Mouse (Mus musculus): ENCODE data around the gene Ankrd11. TPM values are rescaled to one million over a fixed set of nuclear protein-coding genes. Genes with fewer than 3 reads are reported as not detected.

Gene Ankrd11
- total and polyA plus RNA-seq, 2 experiments from 2014 or later, result 75.9 to 96.6 TPM

- TF ChIP-seq CTCF (IDR thresholded peaks at IDR 0.05; ENCODE audit: low read depth), result no peak
- ATAC-seq (no peak), DNase-seq (ENCODE audit: low spot score) (peak; percentile 50)
- Histone ChIP-seq H3K9me3 (ENCODE audit: low read length) (no peaks in the 10 kb centered on the region), H3K27ac (no peak overlapping the region), H3K36me3 (ENCODE audit: insufficient read depth, low read length) (no peaks in the 10 kb centered on the region), H3K27me3 (ENCODE audit: insufficient read depth, low read length) (no peaks in the 10 kb centered on the region), H3K4me3 (ENCODE audit: low read length) (no peak overlapping the region), H3K4me2 (ENCODE audit: low read depth, low read length) (no peak overlapping the region), H3K9ac (replicated peaks; ENCODE audit: low read length) (no peak overlapping the region), H3K4me1 (ENCODE audit: insufficient read depth, low read length) (no peaks in the 10 kb centered on the region)
- WGBS, result 59% methylated on average over 4 of the region's 4 CpGs
Observed at GRCm38 (mm10) chr8:122845662-122846061, 196.4 kb downstream of the Ankrd11 start.

GRCm38 (mm10) chr8:122844161-122844560, 197.9 kb downstream of the Ankrd11 start:
- no peaks in the 10 kb centered on the region for H3K27me3 ChIP-seq (ENCODE audit: insufficient read depth, low read length)

GRCm38 (mm10) chr8:122836696-122837095, 205.4 kb downstream of the Ankrd11 start:
- H3K9ac ChIP-seq (replicated peaks; ENCODE audit: low read length), result no peak overlapping the region
- H3K4me2 ChIP-seq (ENCODE audit: low read depth, low read length), result no peak overlapping the region
- DNase-seq (ENCODE audit: low spot score) (no peak), ATAC-seq (no peak)
- H3K27me3 ChIP-seq (ENCODE audit: insufficient read depth, low read length), result no peaks in the 10 kb centered on the region
- no peaks in the 10 kb centered on the region for H3K9me3 ChIP-seq (ENCODE audit: low read length)
- H3K36me3 ChIP-seq (ENCODE audit: insufficient read depth, low read length), result no peaks in the 10 kb centered on the region
- no peak for TF ChIP-seq CTCF (IDR thresholded peaks at IDR 0.05; ENCODE audit: low read depth)
- no peak overlapping the region for H3K27ac ChIP-seq
- no peak overlapping the region for H3K4me3 ChIP-seq (ENCODE audit: low read length)
- no peaks in the 10 kb centered on the region for H3K4me1 ChIP-seq (ENCODE audit: insufficient read depth, low read length)
- 94% methylated on average over 13 of the region's 13 CpGs for WGBS

More at GRCm38 (mm10) chr8:122844161-122844560, 197.9 kb downstream of the Ankrd11 start:
- H3K9ac ChIP-seq (replicated peaks; ENCODE audit: low read length), result no peak overlapping the region
- no peaks in the 10 kb centered on the region for H3K9me3 ChIP-seq (ENCODE audit: low read length)
- no peaks in the 10 kb centered on the region for H3K36me3 ChIP-seq (ENCODE audit: insufficient read depth, low read length)
- H3K4me3 ChIP-seq (ENCODE audit: low read length), result no peak overlapping the region
- DNase-seq (ENCODE audit: low spot score) (no peak), ATAC-seq (no peak)
- 78% methylated on average over 3 of the region's 3 CpGs for WGBS
- H3K27ac ChIP-seq, result no peak overlapping the region
- TF ChIP-seq CTCF (IDR thresholded peaks at IDR 0.05; ENCODE audit: low read depth), result no peak
- H3K4me1 ChIP-seq (ENCODE audit: insufficient read depth, low read length), result no peaks in the 10 kb centered on the region
- H3K4me2 ChIP-seq (ENCODE audit: low read depth, low read length), result no peak overlapping the region

GRCm38 (mm10) chr8:122836199-122836598, 205.9 kb downstream of the Ankrd11 start:
- no peaks in the 10 kb centered on the region for H3K36me3 ChIP-seq (ENCODE audit: insufficient read depth, low read length)
- H3K4me1 ChIP-seq (ENCODE audit: insufficient read depth, low read length), result no peaks in the 10 kb centered on the region
- ATAC-seq, result no peak
- DNase-seq (ENCODE audit: low spot score), result no peak
- TF ChIP-seq CTCF (IDR thresholded peaks at IDR 0.05; ENCODE audit: low read depth), result no peak
- H3K27ac ChIP-seq, result no peak overlapping the region
- WGBS, result 88% methylated on average over 12 of the region's 12 CpGs
- no peak overlapping the region for H3K4me3 ChIP-seq (ENCODE audit: low read length)
- H3K27me3 ChIP-seq (ENCODE audit: insufficient read depth, low read length), result no peaks in the 10 kb centered on the region
- H3K9me3 ChIP-seq (ENCODE audit: low read length), result no peaks in the 10 kb centered on the region
- no peak overlapping the region for H3K4me2 ChIP-seq (ENCODE audit: low read depth, low read length)
- H3K9ac ChIP-seq (replicated peaks; ENCODE audit: low read length), result no peak overlapping the region

GRCm38 (mm10) chr8:122834971-122835370, 207.1 kb downstream of the Ankrd11 start:
- peak; percentile 69 for ATAC-seq

GRCm38 (mm10) chr8:122834416-122834815, 207.7 kb downstream of the Ankrd11 start:
- TF ChIP-seq CTCF (IDR thresholded peaks at IDR 0.05; ENCODE audit: low read depth), result no peak
- H3K27ac ChIP-seq, result no peak overlapping the region

More at GRCm38 (mm10) chr8:122834971-122835370, 207.1 kb downstream of the Ankrd11 start:
- H3K27ac ChIP-seq, result no peak overlapping the region
- WGBS, result 30% methylated on average over 8 of the region's 8 CpGs
- H3K4me2 ChIP-seq (ENCODE audit: low read depth, low read length), result no peak overlapping the region
- no peaks in the 10 kb centered on the region for H3K4me1 ChIP-seq (ENCODE audit: insufficient read depth, low read length)
- H3K36me3 ChIP-seq (ENCODE audit: insufficient read depth, low read length), result no peaks in the 10 kb centered on the region
- no peaks in the 10 kb centered on the region for H3K9me3 ChIP-seq (ENCODE audit: low read length)
- TF ChIP-seq CTCF (IDR thresholded peaks at IDR 0.05; ENCODE audit: low read depth), result peak; percentile 86
- DNase-seq (ENCODE audit: low spot score), result peak; percentile 88
- no peaks in the 10 kb centered on the region for H3K27me3 ChIP-seq (ENCODE audit: insufficient read depth, low read length)
- no peak overlapping the region for H3K9ac ChIP-seq (replicated peaks; ENCODE audit: low read length)
- no peak overlapping the region for H3K4me3 ChIP-seq (ENCODE audit: low read length)

More at GRCm38 (mm10) chr8:122834416-122834815, 207.7 kb downstream of the Ankrd11 start:
- ATAC-seq (no peak), DNase-seq (ENCODE audit: low spot score) (no peak)
- Histone ChIP-seq H3K9ac (replicated peaks; ENCODE audit: low read length) (no peak overlapping the region), H3K9me3 (ENCODE audit: low read length) (no peaks in the 10 kb centered on the region), H3K4me3 (ENCODE audit: low read length) (no peak overlapping the region), H3K27me3 (ENCODE audit: insufficient read depth, low read length) (no peaks in the 10 kb centered on the region), H3K36me3 (ENCODE audit: insufficient read depth, low read length) (no peaks in the 10 kb centered on the region), H3K4me2 (ENCODE audit: low read depth, low read length) (no peak overlapping the region), H3K4me1 (ENCODE audit: insufficient read depth, low read length) (no peaks in the 10 kb centered on the region)
- 89% methylated on average over 8 of the region's 8 CpGs for WGBS

Other genes starting within 250 kb of the Ankrd11 start
- 0.72 and 0.84 TPM in 2 replicates for gene Cdh15, start 194.3 kb downstream of the Ankrd11 start, total RNA-seq (2014; rRNA removed)
- 2.3 and 2.4 TPM in 2 replicates for gene Cdh15, start 194.3 kb downstream of the Ankrd11 start, polyA plus RNA-seq (2015; fragmentation: Nextera tagmentation; extraction: Ambion mirVana)
- 45.1 and 52.7 TPM in 2 replicates for gene Spg7, start 20.7 kb upstream of the Ankrd11 start, total RNA-seq (2014; rRNA removed)
- 49.7 and 51.6 TPM in 2 replicates for gene Spg7, start 20.7 kb upstream of the Ankrd11 start, polyA plus RNA-seq (2015; fragmentation: Nextera tagmentation; extraction: Ambion mirVana)
- 2,723 and 2,758 TPM in 2 replicates for gene Rpl13, start 60.1 kb upstream of the Ankrd11 start, total RNA-seq (2014; rRNA removed)
- gene Rpl13, start 60.1 kb upstream of the Ankrd11 start, polyA plus RNA-seq (2015; fragmentation: Nextera tagmentation; extraction: Ambion mirVana), result 808 and 861 TPM in 2 replicates
- gene Cpne7, start 75.1 kb upstream of the Ankrd11 start, total RNA-seq (2014; rRNA removed), result 16.5 and 21.2 TPM in 2 replicates
- 11.9 and 13.4 TPM in 2 replicates for gene Cpne7, start 75.1 kb upstream of the Ankrd11 start, polyA plus RNA-seq (2015; fragmentation: Nextera tagmentation; extraction: Ambion mirVana)
- gene Sult5a1, start 116.0 kb upstream of the Ankrd11 start, total RNA-seq (2014; rRNA removed), result 2.9 and 3.7 TPM in 2 replicates
- gene Sult5a1, start 116.0 kb upstream of the Ankrd11 start, polyA plus RNA-seq (2015; fragmentation: Nextera tagmentation; extraction: Ambion mirVana), result 2.7 and 2.9 TPM in 2 replicates
- 1.2 and 1.8 TPM in 2 replicates for gene Dpep1, start 144.0 kb upstream of the Ankrd11 start, total RNA-seq (2014; rRNA removed)
- 0.84 and 1.0 TPM in 2 replicates for gene Dpep1, start 144.0 kb upstream of the Ankrd11 start, polyA plus RNA-seq (2015; fragmentation: Nextera tagmentation; extraction: Ambion mirVana)
- gene Chmp1a, start 170.5 kb upstream of the Ankrd11 start, total RNA-seq (2014; rRNA removed), result 193 and 194 TPM in 2 replicates
- gene Chmp1a, start 170.5 kb upstream of the Ankrd11 start, polyA plus RNA-seq (2015; fragmentation: Nextera tagmentation; extraction: Ambion mirVana), result 203 and 208 TPM in 2 replicates
- gene Spata33, start 170.6 kb upstream of the Ankrd11 start, total RNA-seq (2014; rRNA removed), result 3.3 and 5.5 TPM in 2 replicates
- gene Spata33, start 170.6 kb upstream of the Ankrd11 start, polyA plus RNA-seq (2015; fragmentation: Nextera tagmentation; extraction: Ambion mirVana), result 8.0 and 8.3 TPM in 2 replicates
- gene Cdk10, start 182.6 kb upstream of the Ankrd11 start, total RNA-seq (2014; rRNA removed), result 56.1 and 91.8 TPM in 2 replicates
- gene Cdk10, start 182.6 kb upstream of the Ankrd11 start, polyA plus RNA-seq (2015; fragmentation: Nextera tagmentation; extraction: Ambion mirVana), result 52.9 and 56.3 TPM in 2 replicates
- 19.4 and 21.2 TPM in 2 replicates for gene Spata2l, start 194.0 kb upstream of the Ankrd11 start, total RNA-seq (2014; rRNA removed)
- 13.4 and 15.8 TPM in 2 replicates for gene Spata2l, start 194.0 kb upstream of the Ankrd11 start, polyA plus RNA-seq (2015; fragmentation: Nextera tagmentation; extraction: Ambion mirVana)
- 42.4 and 42.9 TPM in 2 replicates for gene Zfp276, start 211.9 kb upstream of the Ankrd11 start, total RNA-seq (2014; rRNA removed)
- gene Zfp276, start 211.9 kb upstream of the Ankrd11 start, polyA plus RNA-seq (2015; fragmentation: Nextera tagmentation; extraction: Ambion mirVana), result 16.9 and 17.5 TPM in 2 replicates
- 91.6 and 92.3 TPM in 2 replicates for gene Vps9d1, start 212.1 kb upstream of the Ankrd11 start, total RNA-seq (2014; rRNA removed)
- gene Vps9d1, start 212.1 kb upstream of the Ankrd11 start, polyA plus RNA-seq (2015; fragmentation: Nextera tagmentation; extraction: Ambion mirVana), result 57.5 and 59.9 TPM in 2 replicates